Mouse (Mus musculus) brain, embryonic 14.5 days (tissue): ENCODE data around the gene Fen1.

Source experiments
- CTCF ChIP-seq: fragments of 200-500 bp; IDR thresholded peaks from 2 replicates; pipeline ENCODE4 v1.5.1; 2012; ENCODE audit warnings: inconsistent platforms, mild to moderate bottlenecking, moderate library complexity, borderline replicate concordance; ENCODE audit not compliant: insufficient read depth, insufficient read length; ENCODE audit errors: extremely low read depth
- POLR2A ChIP-seq: fragments of 200-500 bp; IDR thresholded peaks from 2 replicates; pipeline ENCODE4 v1.6.1; 2012; ENCODE audit warnings: mild to moderate bottlenecking, inconsistent platforms, borderline replicate concordance; ENCODE audit not compliant: poor library complexity, insufficient read depth, insufficient read length, severe bottlenecking; ENCODE audit errors: extremely low read depth

- TF ChIP-seq CTCF: no peak
- TF ChIP-seq POLR2A: no peak
Measured at GRCm38 (mm10) chr19:10235784-10236565, 32.0 kb upstream of the Fen1 start.
